Mouse (Mus musculus): ENCODE data around the gene Ist1.

DNA sequence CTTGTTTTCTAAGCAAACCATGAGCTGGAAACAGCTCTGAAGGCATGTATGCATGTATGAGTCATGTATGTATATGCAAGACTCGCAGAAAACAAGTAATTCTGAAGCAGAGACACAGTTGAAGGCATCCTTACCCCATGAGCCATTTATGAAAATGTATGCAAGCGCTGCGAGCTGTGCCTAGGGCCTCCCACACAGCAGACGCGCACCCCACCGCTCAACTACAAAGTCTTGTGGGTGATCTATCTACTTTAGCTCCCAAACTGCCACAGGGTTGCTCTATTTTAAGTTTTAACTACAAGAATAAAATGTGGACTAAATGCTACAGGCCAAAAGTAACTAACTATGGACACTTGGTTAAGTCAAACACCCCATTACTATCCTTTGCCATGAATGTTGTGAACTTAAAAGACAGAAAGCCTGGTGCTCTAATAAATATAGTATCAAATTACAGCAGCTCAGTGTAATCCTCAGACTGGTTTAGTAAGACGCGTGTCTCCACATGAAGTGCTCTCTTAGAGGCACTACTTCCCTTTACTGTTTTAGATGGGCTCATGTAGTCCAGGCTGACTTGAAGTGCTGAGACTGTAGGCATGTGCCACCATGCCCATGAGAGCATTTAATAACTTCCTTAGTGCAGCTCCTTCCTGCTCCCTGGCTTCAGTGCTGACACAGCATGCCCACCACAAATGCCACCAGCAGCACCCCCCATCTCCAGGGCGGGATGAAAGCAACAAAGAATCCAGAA lies 17.0 kb downstream of the Ist1 start:
- TF ChIP-seq CTCF (conservative IDR thresholded peaks at IDR 0.05; ENCODE audit: low read length) (no peak), POU5F1 (IDR thresholded peaks at IDR 0.05; ENCODE audit: borderline replicate concordance, low read length) (no peak), NANOG (IDR thresholded peaks at IDR 0.05; ENCODE audit: borderline replicate concordance, low read length) (no peak)

All from E14TG2a.4 (cell line).